Mouse (Mus musculus) small intestine, adult 2 months (tissue): ENCODE measurements at regions not wholly inside any gene's neighbourhood (a gene's known extent, or its start where the extent isn't known, plus 50 kb on each side); places are given as distances from the start of the nearest gene placed in this dataset.

ENCODE experiments used
- CTCF ChIP-seq: fragments of 200-500 bp; IDR thresholded peaks from 2 replicates; pipeline ENCODE4 v1.5.1; 2012; ENCODE audit warnings: low read depth, mild to moderate bottlenecking, control low read depth, inconsistent platforms, low read length, moderate library complexity, mixed read lengths; ENCODE audit not compliant: insufficient replicate concordance, insufficient read length; ENCODE audit errors: extremely low read depth
- POLR2A ChIP-seq: fragments of 200-500 bp; IDR thresholded peaks from 2 replicates; pipeline ENCODE4 v1.6.1; 2012; ENCODE audit warnings: low read depth, mild to moderate bottlenecking, control low read depth, inconsistent platforms, low read length, moderate library complexity

DNA sequence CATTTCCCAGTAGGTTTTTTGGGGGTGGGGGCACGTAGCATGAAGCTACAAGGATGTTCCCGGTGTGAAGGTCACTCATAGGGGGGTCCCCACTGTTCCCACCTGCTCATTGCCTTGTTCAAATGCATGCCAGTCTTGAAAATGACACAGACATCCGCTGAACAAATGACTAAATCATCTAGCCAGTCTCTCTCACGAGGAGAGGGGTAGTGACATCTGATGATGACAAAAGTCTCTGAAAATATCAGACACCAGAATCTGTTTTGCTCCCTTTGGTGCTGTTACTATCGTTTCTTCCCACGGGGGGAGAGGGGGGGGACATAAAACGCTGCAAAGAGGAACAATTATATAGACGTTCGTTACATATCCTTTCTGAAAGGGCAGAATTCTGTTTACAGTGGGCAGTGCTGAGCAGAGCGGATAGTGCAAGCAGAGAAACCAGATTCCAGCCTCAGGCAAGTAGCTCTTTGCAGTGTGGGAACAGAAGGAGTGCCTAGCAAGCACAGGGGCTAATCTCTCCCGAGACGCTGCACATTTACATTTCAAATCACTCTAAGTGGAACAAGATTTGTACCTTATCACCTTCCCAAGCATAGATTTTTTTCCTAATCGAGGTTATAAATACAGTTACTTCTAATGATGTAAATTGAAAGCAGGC lies 234.7 kb upstream of the Slc7a11 start:
- TF ChIP-seq CTCF: no peak
- no peak for TF ChIP-seq POLR2A
